Mouse (Mus musculus): ENCODE measurements around the gene 4933434E20Rik.

The 4933434E20Rik gene

DNA sequence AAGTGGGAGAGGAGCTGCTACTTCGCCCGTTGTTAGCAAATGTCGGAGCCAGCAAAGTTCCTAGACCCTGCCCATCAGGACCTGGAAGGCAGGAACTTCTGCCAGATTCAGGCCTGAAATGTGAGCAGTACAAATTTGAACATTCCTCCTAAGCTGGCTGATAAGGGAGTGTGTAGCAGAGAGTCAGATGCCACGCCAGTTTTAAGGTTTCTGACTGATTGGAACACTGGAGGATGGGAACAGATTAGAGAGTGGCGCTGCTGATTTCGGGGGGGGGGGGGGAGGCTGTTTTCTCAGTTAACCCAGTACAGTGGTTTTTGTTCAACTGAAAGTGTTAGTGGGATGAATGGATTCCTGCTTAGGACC lies 29.0 kb downstream of the 4933434E20Rik start:
- DNase-seq (ENCODE audit: low read depth, low spot score), result no peak

DNA sequence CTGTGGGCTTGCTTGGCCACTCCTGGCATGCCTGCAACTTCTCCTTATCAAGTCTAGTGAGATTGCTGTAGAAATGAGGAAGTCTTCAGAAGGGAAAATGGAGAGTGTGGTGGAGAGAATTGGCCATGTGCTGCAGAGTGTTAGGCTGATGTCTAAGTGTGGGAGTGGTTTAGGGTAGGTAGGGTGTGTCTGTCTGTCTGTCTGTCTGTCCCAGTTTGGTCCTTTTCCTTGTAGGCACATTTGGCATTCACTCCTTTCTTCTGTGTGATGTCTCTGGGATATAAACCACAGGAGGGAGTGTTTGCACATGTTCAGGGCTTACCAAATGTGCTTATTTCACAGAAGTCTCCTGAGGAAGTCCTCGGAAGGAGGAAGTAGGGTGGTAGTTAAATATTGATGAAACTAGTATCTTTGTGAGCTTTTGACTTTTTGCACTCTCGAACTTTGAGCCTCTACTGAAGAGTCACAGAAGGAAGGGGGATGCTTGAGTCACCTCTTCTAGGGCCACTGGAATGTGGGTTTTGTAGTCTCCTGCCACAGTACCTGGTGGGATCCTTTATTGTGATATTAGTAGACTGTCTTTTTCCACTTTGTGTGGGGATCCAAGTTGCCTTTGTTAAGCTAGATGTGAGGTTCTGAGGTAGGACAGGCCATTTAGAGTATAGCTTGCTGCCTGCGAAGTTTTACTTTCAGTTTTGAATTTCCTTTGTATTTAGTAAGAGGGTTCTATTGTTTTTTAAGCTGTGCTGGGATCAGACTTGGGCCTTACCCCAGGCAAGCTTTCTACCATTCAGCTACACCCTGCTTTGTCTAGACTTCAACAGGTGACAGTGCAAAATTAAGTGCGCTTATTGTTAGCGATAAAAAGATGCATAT lies 30.2 kb downstream of the 4933434E20Rik start:
- DNase-seq (ENCODE audit: low read depth, low spot score), result no peak

DNA sequence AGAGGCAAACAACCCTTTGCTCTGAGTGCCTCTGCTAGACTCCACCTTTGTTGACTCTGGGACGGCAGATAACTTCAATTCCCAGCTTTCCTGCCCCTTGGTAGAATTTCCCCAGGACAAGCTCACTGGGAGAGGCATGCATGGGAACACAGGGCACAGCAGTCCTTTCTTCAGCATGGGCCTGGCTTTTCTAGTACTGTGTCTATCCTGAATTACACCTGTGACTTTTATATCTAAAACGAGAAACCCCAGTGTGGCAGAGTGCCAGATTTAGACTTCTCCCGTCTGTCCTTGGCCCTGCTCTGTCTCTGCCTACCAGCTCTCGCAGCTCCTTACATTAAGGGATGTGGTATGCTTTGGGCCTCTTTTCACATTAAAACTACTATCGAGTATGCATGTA lies 31.6 kb downstream of the 4933434E20Rik start:
- no peak for DNase-seq (ENCODE audit: low read depth, low spot score)

DNA sequence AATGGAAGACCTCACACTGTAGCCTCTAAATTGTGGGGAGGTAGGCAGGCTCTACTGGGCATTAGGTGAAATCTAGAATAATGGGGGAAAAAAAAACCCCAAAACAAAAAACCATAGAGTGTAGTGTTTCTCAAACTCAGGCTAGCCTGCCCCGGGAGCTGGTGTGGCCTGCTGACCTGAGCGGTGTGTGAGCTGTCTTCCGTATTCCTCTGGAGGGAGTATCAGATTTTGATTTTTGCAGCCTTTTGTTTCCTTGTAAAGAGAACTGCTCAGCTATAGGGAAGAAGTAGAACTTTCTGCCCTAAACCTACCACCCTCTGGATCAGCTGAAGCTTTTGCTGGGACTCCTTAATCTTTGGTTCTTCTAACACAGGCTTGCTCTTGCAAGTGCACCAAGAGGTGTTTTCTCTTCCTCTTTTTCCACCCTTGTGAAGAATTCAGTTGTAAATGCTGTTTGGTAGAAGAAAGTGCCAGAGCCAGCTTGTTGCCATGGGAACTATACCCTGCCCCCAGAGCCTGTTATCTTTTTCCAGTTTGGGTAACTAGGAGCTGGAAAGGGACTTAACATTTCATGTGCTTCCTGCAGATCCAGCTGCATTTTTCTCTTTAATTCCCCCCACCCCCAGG lies 32.4 kb downstream of the 4933434E20Rik start:
- no peak for DNase-seq (ENCODE audit: low read depth, low spot score)

DNA sequence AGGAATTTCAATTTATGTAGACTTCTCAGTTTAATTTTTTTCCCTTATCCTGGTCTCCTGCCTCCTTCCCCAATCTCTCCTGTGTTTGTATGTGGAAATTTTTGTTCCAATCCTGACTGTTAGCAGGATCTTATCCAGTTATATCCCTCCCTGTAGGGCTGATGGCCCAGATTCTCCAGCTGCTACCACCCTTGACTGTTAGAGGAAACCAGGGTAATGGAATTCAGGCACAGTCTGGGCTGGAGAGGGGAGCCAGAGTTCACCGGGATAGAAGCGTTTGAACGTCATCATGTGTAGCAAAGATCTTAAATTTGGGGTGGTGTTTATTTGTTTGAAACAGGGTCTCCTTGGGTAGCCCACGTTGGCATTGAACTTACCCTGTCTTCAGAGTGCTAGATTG lies 33.4 kb downstream of the 4933434E20Rik start:
- no peak for DNase-seq (ENCODE audit: low read depth, low spot score)

DNA sequence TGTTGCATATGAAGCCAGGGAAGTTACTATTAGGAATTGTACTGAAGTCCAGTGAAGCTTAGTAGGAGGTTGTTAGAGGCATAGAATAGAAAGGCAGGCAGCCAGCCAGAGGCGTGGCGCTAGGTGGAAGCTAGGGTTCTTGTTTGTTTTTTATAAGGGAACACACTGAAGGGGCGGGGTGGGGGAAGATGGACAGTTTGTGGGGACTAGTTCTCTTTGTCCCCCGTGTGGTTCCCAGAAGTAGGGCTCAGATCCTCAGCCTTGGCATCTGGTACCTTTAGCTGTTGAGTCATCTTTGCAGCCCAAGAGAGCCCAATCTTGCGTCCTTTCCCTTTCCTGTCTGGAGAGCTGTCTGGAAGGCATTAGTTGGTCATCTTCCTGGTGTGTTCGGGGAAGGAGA lies 33.8 kb downstream of the 4933434E20Rik start:
- DNase-seq (ENCODE audit: low read depth, low spot score), result no peak

DNA sequence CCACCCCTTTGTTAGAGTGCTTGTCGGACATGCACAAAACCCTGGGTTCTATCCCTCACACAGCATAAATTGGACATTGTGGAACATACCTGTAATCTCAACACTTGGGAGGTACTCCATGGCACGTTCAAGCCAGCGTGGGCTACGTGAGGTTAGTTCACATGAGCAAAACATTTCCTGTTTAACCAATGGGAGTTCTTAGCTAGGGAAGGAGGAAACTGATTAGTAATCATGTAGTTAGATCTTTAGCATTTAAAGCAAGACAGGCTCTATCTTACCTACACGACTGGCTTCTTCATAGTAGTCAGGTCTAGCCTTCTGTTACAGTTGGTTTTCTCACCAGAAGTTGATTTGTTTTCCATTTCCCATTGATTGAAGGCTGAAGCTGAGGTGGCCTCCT lies 34.6 kb downstream of the 4933434E20Rik start:
- DNase-seq (ENCODE audit: low read depth, low spot score), result no peak

DNA sequence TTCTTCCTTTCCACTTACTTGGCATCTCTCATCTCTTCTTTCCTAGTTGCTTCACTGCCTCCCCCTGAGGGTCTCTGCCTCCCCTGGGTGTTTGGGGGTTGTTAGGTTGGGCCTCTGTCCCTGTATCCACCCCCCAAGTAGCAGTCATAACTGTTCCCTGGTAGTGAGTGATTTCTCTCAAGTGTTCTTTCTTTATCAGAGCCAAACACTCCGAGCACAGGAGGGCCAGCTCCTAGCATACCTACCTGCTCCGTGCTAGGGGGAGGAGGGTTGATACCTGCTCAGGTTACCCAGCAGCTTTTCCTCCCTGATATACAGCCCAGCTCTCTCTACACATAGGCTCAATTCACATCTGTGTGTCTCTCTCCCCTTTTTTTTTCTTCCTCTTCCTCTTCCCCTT lies 37.2 kb downstream of the 4933434E20Rik start:
- no peak for DNase-seq (ENCODE audit: low read depth, low spot score)

DNA sequence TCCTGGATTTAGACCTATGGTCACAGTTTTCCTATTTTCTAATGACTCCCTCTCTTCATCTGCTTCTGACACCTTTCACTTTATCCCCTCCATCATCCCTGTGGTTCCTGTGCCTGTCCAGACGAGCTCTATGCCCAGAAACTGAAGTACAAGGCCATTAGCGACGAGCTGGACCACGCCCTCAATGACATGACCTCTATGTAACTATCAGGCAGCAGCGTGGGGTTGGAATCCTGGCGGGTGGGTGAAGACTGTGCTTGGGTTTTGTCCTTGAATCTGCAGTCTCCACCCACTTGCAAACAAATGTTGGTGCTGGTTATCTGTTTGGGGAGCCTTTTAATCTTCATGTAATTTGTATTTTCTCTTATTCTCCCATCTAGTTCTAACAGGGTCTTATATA lies 39.5 kb downstream of the 4933434E20Rik start:
- no peak for DNase-seq (ENCODE audit: low read depth, low spot score)

DNA sequence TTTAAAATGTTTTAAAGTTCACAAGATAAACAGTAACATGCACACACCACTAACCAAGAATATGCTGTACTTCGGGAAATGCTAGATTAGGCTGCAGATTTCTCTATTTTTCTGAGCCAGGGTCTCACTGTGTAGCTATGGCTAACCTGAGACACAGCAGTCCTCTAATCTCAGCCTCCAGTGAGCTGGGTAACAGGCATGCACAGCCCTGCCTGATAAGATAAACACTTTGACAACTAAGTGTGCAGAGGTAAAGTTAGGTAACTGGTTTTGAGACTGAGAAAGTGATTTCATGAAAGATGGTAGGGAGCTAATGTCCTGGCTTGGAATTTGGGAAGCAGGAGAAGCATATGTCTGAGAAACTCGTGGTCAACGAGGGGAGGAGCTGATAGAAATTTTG lies 43.0 kb downstream of the 4933434E20Rik start:
- no peak for DNase-seq (ENCODE audit: low read depth, low spot score)

DNA sequence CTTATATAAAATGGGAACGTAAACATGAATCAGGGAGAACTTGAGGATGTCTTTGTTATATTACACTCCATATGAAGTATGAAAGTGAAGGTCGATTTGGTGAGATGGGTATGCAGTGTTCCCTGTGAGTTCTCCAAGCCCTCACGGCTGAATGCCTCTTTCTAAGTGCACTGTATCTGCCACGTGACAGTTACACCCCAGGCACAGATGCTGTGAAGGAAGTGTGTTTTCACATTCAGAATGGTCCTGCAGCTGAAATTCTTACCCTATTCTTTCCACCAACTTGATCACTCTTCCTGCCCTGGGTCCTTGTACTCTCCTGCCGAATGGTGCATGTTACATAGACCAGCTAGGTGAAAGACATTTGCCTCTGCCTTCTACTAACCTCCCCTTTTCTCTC lies 46.5 kb downstream of the 4933434E20Rik start:
- no peak for DNase-seq (ENCODE audit: low read depth, low spot score)

DNA sequence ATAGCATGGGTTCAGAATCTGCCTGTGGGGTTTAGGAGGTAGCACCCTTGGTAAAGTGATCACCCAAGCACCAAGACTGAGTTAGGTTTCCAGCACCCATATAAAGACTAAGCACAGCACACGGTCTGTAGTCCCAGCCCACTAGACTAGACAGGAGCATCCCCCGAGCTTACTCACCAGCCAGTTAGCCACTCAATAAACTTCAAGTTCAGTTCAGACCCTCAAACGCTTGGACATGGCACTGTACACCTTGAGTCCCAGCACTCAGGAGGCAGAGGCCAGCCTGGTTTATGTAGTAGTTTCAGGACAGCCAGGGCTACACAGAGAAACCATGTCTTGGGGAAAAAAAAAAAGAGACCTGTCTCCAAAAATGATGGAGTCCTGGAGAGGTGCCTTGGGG lies 49.6 kb downstream of the 4933434E20Rik start:
- no peak for DNase-seq (ENCODE audit: low read depth, low spot score)

DNA sequence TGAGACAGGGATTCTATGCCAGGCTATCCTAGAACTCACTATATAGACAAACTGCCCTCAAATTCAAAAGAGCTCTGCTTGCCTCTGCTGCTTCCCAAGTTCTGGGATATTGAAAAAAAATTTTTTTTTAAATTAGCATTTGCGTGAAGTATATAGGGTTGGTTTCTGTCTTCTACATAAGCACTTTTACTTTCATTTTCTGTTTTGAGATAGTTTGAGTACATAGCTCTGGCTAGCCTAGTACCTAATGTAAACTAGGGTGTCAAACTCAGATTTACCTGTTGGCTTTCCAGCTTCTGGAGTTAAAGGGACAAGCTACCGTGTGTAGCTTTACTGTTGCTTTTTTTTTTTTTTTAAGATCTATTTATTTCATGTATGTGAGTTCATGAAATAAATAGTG lies 50.2 kb downstream of the 4933434E20Rik start:
- DNase-seq (ENCODE audit: low read depth, low spot score), result no peak

DNA sequence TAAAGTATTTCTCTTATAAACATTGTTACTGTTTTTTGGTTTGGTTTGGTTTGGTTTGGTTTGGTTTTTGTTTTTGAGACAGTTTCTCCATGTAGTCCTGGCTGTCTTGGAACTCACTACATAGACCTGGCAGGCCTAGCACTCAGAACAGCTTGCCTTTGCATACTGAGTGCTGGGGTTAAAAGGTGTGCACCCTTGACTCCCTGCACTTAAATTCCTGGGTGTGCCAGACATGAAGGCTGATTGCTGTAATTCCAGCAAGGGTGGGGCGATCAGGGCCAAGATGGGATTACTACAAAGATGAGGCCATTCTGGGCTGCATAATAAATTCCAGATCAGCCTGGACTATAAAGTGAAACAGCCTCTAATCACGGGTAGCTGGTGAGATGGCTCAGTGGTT lies 50.8 kb downstream of the 4933434E20Rik start:
- DNase-seq (ENCODE audit: low read depth, low spot score), result no peak

DNA sequence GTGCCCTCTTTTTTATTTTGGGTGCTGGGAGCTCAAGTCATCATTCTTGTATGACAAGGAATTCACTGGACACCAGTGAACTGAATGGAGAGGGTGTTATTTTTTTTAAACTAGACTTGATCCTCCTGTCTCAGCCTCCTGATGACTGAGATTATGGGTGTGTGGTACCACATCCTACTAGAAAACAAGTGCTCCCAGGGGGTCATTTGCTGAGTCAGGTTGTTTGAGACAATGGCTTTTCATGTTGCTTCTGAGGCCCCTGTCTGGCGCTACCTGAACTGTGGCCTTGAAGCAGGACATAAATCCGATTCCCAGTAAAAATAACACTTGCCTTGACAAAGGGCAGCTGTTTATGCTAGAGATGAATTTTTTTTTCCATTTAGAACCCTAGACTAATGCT lies 51.7 kb downstream of the 4933434E20Rik start:
- DNase-seq (ENCODE audit: low read depth, low spot score), result no peak

DNA sequence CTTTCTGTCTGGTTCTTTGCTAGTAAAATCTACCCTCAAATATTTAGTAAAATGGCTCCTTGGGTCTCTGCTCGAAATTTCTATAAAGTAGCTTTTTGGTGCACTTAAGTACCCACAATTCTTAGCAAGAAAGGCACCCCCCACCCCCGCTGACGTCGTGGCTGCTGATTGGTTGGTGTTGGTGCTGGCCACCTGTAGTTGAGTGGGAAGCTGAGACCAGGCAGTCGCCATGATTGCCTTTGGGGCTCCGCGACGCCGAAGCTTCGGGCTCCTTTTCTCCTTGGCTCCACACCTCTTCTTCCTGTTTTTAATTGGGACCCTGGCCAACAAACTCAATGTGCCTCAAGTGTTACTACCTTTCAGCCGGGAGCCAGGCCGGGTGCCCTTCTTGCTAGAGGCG lies 52.5 kb downstream of the 4933434E20Rik start, which contains the start of gene Nup210l:
Gene Nup210l, plus strand, starts transcription at position 195 of the 400 bp plus-strand sequence.
- no peak for DNase-seq (ENCODE audit: low read depth, low spot score)

DNA sequence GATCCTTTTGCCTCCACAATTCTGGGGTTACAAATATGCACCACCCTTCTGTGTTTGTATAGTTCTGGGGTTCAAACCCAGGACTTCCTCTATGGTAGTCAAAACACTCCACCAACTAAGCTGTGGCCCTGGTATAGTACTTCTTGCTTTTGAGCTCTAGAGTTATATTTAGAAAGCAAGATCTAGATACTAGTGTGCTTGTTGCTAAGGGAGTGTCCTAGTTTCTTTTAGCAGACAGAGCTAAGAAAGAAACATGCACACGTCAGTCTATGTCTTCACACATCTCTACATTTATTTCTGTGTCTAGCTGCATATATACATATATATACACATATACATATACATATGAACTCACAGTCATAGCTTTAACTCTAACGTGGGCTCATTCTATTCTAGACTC lies 60.3 kb downstream of the 4933434E20Rik start:
- DNase-seq (ENCODE audit: low read depth, low spot score), result no peak

DNA sequence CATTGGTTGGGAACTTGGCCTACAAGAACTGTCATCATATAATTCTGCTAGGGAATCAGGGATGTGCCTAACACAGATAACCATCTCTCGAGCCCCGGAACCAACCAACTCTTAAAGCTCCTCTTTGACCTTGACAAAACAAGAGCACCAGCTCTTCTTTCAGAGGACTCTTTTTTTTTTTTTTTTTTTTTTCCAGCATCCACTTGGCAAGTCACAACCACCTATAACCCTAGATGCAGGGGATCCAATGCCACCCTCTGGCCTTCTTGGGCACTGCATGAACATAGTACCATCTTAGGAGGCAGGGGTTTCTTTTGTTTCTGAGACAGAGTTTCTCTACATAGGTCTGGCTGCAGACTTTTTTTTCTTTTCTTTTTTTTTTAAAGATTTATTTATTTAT lies 62.9 kb downstream of the 4933434E20Rik start:
- no peak for DNase-seq (ENCODE audit: low read depth, low spot score)

DNA sequence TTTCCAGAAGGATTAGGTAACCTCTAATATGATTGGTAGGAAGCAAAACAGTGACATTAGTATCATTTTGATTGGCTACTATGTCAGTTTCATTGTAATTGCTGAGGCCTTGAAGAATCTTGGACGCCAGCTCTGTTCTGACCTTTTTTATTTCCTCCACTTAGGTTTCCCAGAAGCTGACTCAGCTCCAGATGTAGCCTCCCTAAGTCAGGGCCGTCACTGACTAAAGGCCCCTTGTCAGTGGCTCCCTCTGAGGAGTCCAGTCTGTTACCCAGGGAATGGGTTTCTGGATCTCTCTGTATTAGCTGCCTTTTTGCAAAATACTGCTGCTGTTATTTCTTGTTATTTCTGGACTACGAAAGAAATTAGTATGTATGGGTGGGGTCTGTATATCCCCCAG lies 64.1 kb downstream of the 4933434E20Rik start:
- no peak for DNase-seq (ENCODE audit: low read depth, low spot score)
